Mouse (Mus musculus): Measurements from ENCODE around the gene Gm1043.

- TF ChIP-seq CTCF (IDR thresholded peaks at IDR 0.05; ENCODE audit: low read depth, low read length) (no peak), POLR2A (IDR thresholded peaks at IDR 0.05; ENCODE audit: insufficient read depth, low read length) (no peak)
These were observed 120.2 kb downstream of the Gm1043 start for GRCm38 (mm10) chr5:37205420-37205819.
